Mouse (Mus musculus) Muller cell, postnatal 12 days (primary cell): ENCODE measurements around the gene Kazald1.

Experiments used
- DNase-seq: peaks from one replicate; pipeline ENCODE4 v3.0.0-alpha.2; 2015; ENCODE audit errors: inconsistent ontology term

Kazald1 gene

DNA sequence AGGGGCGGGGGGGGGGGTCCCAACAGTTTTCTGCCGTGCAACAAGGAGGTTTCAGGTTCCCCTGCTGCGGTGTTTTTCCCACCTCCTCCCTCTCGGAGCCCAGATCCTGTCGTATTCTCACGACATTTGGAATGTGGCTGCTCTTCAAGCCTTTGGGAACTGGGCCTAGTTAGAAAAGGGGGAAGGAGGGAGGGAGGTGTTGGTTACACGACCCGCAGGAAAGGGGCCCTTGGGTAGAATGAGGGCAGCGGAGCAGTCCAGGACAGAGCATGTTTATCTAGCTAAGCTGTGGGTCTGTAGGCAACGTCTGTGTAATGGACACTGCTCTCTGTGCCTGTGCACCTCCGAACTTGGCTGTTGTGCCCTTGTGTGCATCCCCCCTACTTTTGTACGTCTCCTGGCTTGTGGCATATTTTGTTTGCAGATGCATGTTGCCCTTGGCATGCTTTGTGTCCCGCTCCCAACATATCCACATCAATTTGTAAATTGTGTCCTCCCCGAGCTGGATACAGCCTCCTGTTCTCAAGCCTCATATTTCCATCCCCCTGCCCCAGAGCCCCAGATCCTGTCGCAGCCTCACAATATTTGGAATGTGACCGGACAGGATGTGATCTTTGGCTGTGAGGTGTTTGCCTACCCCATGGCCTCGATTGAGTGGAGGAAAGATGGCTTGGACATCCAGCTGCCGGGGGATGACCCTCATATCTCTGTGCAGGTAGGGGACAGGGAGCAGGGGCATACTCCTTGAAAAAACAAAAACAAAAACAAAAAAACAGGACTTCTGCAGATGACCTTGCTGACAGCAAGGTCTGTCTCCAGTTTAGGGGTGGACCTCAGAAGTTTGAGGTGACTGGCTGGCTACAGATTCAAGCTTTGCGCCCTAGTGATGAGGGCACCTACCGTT lies 3.0 kb downstream of the Kazald1 start:
- DNase-seq = no peak

DNA sequence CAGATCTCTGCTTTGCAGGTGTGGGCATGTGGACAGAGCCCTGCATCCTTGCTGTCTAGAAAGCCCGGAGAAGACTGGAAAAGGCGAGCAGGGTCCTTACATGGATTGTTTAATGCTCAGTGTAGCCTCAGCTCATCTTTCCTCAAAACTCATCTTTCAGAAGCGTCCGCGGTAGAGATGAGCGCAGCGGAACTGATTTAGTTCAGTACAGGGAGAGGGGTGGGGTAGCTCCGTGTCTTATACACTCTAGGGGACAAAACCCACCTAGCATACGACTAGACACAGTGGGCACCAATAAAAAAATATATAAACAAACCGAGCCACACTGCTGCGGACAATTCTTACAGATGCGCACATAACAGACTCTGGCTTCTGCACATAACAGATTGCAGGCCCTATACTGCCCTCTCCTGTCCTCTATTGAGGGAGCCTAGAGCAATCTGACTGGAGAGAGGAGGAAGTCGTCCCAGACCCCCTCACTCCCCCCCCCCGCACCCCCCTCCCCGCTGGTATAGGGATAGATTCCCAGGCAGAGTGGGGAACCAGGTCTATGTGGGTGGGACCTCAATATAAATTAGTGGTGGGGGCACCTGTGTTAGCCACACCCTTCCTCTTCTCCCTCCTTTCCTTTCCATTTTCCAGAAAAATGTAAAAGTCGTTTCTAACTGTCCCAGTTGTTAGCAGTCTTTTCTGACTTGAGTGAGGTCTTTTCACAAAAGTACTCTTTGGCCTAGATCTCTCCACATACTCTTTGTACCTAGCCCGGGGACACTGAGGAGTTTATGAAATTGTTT lies 4.1 kb downstream of the Kazald1 start:
- no peak for DNase-seq

DNA sequence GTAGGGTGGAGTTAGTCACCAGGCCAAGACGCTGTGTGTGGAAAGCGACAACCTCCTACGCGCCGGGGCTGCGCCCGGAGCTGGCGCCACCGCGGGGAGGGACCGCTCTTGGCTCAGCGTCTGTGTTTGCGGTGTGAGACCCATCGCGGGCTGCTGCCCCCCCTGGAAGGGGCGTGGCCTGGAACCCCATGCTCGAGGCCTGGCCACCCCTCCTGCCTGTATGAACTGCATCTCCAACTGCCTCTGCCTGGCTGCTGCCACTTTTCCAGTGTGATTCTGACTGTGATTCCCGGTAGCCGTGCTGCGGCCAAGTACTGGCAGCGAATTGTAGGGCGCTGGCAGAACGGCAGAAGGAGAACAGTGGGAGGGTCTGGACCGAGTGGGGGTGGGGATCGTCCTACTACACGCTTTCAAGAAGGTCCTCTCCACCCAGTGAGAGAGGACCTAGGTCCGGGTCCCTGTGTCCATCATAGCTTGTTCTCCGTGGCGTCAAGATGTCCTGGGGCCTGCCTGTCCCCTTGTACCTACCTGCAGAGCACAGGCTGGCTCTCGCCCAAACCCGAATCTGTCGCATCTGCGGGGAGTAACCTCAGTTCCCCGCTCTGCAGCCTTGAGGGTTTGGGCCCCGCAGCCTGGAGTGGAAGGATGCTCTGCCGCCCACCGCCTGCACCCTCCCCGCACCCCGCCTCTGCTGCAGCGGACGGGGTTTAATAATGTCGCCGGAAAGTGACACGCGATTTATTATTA lies 4.9 kb downstream of the Kazald1 start:
- DNase-seq = peak; percentile 94

DNA sequence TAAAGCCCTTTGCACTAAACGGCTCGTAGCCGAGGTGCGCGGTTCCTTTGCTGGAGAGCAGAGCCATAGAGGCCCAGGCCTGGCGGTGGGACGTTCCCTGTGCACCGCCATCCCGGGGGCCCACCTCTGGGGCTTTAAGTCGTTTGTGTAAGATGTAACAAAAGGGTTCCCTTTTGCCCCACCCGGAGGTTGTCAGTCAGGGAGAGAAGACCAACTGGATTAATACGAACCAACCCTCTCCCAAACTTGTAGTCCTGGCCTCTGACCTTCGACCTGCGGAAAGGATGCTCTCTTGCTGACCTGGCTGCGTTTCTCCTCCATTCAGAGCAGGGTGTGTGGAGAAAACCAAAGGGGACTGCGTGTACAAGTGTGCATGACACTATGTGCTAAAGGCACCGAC lies 5.7 kb downstream of the Kazald1 start:
- no peak for DNase-seq

DNA sequence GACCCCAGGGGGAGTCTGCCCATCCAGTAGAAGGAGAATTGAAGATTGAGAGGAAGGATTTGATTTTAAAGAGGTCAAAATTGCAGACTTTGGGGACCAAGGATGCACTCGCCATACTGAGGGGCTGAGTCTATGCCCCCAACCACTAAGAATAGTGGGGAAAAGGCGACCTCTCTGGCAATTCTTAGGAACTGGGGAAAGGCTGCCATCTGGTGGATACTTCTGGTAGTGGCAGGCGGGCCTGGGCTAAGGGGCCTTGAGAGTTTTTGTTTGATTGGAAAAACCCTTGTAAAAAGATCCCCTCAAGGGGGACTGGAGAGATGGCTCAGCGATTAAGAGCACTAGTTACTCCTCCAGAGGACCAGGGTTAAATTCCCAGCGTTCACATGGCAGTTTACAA lies 6.2 kb downstream of the Kazald1 start:
- DNase-seq = peak; percentile 63

DNA sequence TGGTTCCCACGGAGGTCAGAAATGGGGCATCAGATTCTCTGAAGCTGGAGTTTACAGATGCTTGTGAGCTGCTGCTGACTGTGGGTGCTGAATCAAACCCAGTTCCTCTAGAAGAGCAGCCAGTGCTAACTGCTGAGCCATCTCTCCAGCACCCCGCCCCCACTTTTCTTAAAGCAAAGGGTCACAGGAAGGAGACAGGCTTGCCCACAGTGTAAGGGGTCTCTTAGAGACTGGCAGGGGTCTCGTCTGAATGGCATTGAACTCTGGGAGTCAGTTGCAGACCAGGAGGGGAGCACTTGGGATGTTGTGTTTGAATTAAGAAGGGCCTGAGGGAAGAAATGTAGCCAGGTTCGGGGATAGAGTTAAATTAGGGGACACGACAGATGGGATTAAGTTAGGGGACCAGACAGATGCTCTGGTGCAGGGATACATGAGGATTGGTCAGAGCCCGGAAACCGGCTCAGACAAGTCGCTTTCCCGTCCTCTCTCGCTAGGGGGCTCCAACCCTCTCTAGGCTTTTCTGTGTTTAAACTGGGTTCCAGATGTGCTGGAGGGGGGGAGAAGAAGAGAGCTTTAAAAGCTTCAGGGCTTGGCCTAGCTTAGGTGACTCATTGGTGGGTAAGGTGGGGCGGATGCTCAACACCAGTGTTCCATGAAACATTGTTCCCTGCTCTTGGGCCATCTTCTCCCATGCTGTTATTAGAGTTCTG lies 7.0 kb downstream of the Kazald1 start:
- no peak for DNase-seq

DNA sequence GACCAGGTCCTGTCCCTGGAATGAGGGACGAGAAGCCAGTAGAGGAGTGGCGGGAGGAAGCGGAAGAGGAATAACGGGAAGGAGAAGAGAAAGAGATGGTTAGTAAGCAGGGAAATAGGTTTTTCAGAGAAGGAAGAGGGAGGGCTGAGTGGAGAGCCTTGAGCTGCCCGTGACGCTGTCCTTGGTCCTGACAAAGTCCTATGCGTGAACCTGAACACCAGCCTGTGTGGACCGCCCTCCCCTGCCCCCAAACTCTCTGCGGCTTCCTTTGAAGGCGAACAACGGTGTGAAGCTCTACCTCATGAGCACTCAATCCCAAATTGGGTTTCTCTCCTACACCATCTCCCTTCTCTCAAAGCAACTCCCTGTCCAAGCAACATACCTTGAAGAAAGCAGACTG lies 22.8 kb downstream of the Kazald1 start:
- peak; percentile 35 for DNase-seq

DNA sequence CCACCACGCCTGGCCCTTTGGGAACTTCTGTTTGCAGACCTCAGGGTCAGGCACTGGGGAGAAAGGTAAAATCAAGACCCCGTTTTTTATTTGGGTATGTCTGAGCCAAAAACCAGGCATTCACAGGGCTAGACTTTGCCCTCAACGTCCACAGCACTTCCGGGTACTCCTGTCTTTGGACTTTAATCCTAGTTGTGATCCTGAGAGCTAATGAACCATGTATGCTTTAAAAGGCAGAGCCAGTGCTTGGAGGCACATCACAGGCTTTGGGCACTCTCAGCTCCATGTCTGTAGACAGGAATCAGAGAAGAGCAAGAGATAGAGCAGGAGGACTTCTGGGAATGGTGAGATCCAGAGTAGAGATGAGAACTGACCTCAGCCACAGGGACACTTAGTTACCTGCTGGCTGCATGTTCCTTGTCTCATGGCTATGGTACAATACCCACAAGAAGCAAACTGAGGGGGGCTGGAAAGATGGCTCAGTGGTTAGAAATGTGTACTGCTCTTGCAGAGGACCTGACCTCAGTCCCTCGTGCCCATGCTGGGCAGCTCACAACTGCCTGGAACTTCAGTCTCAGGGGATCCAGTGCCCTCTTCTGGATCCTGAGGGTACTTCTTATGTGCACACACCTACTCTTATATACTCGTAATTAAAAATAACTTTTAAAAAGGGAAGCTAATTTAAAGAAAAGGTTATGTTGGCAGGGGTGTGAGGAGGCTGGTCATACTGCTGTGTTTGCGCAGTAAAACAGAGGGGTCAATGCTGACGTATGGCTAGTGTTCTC lies 25.6 kb downstream of the Kazald1 start:
- no peak for DNase-seq

DNA sequence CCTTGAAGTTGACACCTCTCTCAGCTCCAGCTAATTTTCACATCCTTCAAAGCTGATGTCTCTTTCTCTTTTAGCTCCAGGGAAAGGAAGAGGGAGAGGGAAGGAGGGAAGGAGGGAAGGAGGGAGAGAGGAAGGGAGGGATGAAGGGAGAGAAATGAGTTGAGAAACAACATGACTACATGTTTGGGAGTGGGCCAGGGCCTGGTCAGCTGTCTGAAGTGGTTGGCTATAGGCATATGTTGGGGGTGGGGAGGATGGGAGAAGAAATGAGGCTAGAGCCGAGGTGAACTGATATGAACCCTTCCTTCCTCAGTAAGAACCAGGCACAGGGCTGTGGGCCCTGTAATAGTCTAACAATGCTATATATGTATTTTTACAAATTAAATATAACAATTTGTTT lies 30.6 kb downstream of the Kazald1 start:
- no peak for DNase-seq

DNA sequence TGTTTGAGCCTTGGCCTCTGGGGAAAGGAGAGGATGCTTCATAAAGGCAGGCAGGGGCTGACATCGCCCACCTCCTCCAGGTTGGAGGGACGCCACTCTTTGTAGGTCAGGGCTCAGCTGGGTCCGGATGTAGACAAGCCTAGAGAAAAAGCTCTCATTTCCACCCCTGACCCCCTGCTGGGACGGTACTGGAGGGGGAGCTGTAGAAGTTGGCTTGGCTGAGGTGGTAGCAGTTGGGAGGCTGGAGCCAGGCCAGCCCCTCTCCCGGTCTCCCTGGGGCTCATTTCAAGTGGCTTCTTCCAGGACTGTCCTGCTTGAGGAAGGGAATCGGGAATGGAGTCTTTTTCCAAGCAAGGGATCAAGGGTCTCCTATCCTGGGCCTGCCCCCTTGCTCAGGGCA lies 31.6 kb downstream of the Kazald1 start:
- DNase-seq = no peak

DNA sequence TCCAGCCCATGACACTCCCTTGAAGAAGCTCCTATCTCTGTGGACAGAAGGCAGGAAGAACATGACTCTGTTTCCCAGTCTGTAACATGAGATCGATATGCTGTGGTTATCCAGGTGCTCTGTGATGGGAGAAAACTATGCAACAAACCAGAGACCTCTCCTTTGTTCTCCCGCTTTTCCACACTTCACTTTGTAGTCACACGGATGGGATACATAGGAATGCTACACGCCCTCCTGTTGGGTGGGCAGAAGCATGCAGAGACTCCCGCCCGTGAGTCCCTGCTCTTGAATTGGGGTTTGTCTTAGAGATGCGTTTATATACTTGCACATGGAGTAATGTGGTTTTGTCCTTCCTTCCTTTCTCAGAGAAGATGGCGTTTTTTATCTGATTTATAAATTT lies 35.6 kb downstream of the Kazald1 start:
- DNase-seq = no peak

DNA sequence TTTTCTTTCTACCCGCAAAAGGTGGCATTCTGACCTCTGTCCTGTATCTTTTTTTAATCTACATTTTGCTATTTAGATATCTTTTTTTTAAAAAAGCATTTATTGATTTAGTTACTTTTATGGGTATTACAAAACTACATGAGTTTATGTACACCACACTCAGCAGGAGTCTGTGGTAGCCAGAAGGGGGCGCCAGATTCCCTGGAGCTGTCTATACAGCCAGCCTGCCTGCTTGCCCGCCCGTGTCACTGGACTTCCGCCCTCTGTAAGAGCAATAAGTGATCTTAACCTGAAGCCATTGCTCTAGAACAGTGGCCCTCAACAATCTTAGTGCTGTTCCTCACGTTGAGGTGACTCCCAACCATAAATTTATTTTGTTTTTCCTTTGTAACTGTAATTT lies 37.4 kb downstream of the Kazald1 start:
- no peak for DNase-seq

DNA sequence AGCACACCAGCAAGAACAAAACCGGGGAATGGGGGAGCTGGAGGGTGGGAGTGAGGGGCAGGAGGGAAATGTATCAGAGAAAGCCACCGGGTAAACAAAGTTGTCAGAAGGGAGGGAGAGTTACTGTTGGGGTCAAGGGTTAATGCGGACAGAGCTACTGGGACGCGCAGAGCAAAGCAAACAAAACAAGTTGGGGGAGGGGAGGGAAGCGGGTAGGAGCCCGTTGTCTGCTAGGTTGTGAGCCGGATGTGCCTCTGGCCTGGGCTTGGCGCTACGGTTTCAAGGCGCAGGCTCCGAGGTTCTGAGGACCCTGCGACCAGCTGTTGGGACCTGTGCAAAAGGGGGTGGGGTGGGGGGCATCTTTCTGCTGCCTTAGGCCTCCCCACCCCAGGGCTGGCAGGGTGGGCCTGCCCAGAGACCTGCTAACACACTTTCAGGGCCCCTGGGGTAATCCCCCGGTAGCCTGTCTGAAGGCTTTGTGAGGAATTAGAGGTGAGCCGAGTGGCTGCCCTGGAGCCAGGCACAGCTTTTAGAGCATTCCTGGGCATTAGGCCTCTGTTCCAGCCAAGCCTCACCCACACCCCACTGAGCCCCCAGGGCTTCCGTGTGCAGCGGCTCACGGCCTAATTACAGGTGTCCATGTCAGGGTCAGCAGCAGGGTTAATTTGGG lies 38.9 kb downstream of the Kazald1 start:
- peak; percentile 14 for DNase-seq

DNA sequence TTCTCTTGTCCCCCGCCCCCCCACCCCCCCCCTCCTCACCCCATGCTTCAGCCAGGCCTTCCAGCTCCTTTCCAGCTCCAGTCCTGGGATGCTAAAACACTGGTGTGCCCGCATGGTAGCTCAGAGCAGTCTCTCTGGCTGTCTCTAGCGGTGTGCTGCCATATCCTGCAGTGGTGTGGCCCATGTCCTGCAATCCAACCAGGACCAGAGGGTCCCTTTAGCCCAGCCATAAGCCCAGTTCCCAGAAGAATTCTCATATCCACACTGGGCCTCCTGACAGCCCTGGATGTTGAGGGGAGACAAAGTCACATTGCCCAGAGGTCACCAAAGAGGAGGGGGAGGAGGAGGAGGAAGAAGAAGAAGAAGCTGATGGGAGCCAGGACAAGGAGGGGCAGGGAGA lies 39.7 kb downstream of the Kazald1 start:
- DNase-seq = no peak

DNA sequence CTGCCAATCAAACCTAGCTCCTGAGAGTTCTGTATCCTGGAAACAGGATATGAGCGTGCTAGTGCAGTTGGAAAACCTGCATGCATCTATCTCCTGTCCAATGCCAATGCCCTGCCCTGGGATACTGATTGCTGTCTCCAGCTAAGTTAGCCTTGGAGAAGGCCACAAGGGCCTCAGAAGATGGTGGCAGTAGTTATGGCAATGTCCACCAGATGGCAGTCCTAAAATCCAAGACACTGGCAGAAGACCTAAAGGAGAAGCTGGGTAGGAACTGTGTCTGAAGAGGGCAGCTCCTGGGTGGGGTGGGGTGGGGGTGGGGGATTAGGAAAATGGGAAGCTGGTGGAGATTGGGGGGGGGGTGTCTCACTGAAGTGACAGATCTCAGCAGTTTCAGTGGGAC lies 41.8 kb downstream of the Kazald1 start:
- DNase-seq = no peak
